Comparison of ENCODE assay signal across 10 mouse cellular contexts in genomic region chr2:58586311-58586710, GRCm38 (mm10). TPM values are rescaled to one million over a fixed set of nuclear protein-coding genes. Genes with fewer than 3 reads are reported as not detected.
DNase-seq lines count a peak whose midpoint lies in the region; ATAC-seq lines count a peak whose summit lies in the region.
"Had no signal": no experiment of that assay in that cellular context is flagged by ENCODE, and none has a peak within 500 bp of the region (broad histone marks: within the 10 kb centered on the region; RNA-seq: fewer than 3 reads in every experiment).

No protein-coding gene starts in this region.

- intact Hi-C loops in left cerebral cortex, postnatal 25 days (cut with DNase I) = loop anchor here (1.0 to 5.0 kb wide), 2 partner anchors 55 to 104 kb away; no protein-coding TSS in a partner anchor

- no peaks in the 10 kb centered on the region for H3K4me1 ChIP-seq in midbrain, embryonic 15.5 days
- H3K4me1 ChIP-seq in midbrain, embryonic 16.5 days (ENCODE audit: control insufficient read depth, insufficient read depth, low read length) = no peaks in the 10 kb centered on the region

- 72% methylated on average over 10 of the region's 10 CpGs for WGBS in midbrain, embryonic 15.5 days
- WGBS in midbrain, embryonic 16.5 days = 64% methylated on average over 10 of the region's 10 CpGs

- H3K4me2 ChIP-seq in midbrain, embryonic 15.5 days = no peak overlapping the region
- H3K4me2 ChIP-seq in midbrain, embryonic 16.5 days (ENCODE audit: low read length) = no peak overlapping the region
- H3K4me2 ChIP-seq: heart, embryonic 13.5 days had no signal

- no peak overlapping the region for H3K4me3 ChIP-seq in midbrain, embryonic 15.5 days
- H3K4me3 ChIP-seq in midbrain, embryonic 16.5 days (ENCODE audit: low read depth, low read length) = no peak overlapping the region
- H3K4me3 ChIP-seq: heart, embryonic 13.5 days had no signal

- no peaks in the 10 kb centered on the region for H3K36me3 ChIP-seq in midbrain, embryonic 15.5 days (replicated peaks)
- H3K36me3 ChIP-seq in midbrain, embryonic 16.5 days (ENCODE audit: control insufficient read depth, insufficient read depth, low read length) = no peaks in the 10 kb centered on the region
- H3K36me3 ChIP-seq: heart, embryonic 13.5 days had no signal

- no peak overlapping the region for H3K9ac ChIP-seq in midbrain, embryonic 15.5 days
- no peak overlapping the region for H3K9ac ChIP-seq in midbrain, embryonic 16.5 days (ENCODE audit: low read depth, low read length)
- H3K9ac ChIP-seq: heart, embryonic 13.5 days had no signal

- no peaks in the 10 kb centered on the region for H3K9me3 ChIP-seq in midbrain, embryonic 15.5 days
- H3K9me3 ChIP-seq in midbrain, embryonic 16.5 days (replicated peaks; ENCODE audit: control insufficient read depth, low read length, poor library complexity, severe bottlenecking) = no peaks in the 10 kb centered on the region
- H3K9me3 ChIP-seq: heart, embryonic 13.5 days had no signal

- no peaks in the 10 kb centered on the region for H3K27me3 ChIP-seq in midbrain, embryonic 15.5 days (replicated peaks)
- H3K27me3 ChIP-seq in midbrain, embryonic 16.5 days (ENCODE audit: control insufficient read depth, insufficient read depth, low read depth, low read length) = no peaks in the 10 kb centered on the region
- H3K27me3 ChIP-seq: heart, embryonic 13.5 days; Patski had no signal

- no peak for ATAC-seq in midbrain, embryonic 15.5 days (replicated peaks)
- ATAC-seq in midbrain, embryonic 16.5 days = no peak
- ATAC-seq in erythroid progenitor cell, adult 5-6 weeks (replicated peaks; ENCODE audit: low FRiP score, poor library complexity, severe bottlenecking) = no peak
- ATAC-seq: intestine, embryonic 16.5 days; Patski had no signal

- peak; percentile 66 to 80 for DNase-seq in frontal cortex, adult 2 months (ENCODE audit: extremely low spot score in 1 of 2, low spot score in 1 of 2)
- DNase-seq in left cerebral cortex, postnatal 25 days (ENCODE audit: low spot score in 2 of 2) = peak; percentile 64 to 91
- no peak for DNase-seq in retina, postnatal 1 day
- no peak for DNase-seq in cerebellum, postnatal 25 days

- 0 out of 2 replicates have a peak overlapping the region, but pooled peaks have one; percentile 20 for H3K27ac ChIP-seq in midbrain, embryonic 15.5 days
- no peak overlapping the region for H3K27ac ChIP-seq in midbrain, embryonic 16.5 days (ENCODE audit: low read length)
- H3K27ac ChIP-seq: heart, embryonic 13.5 days had no signal

RNA-seq across cellular contexts. Expression of gene Upp2, which starts 19.2 kb away (rescaled TPM):
- polyA plus RNA-seq in midbrain, embryonic 15.5 days (2015; fragmentation: Nextera tagmentation; extraction: Ambion mirVana) = 15.2 and 16.0 TPM in 2 replicates
- polyA plus RNA-seq in midbrain, embryonic 16.5 days (2015; fragmentation: Nextera tagmentation; extraction: Ambion mirVana) = 14.3 and 16.6 TPM in 2 replicates
- 41.0 and 43.3 TPM in 2 replicates for polyA plus RNA-seq in frontal cortex, adult 2 months (2012; rRNA removed)
- total RNA-seq in left cerebral cortex, postnatal 25 days (2021) = 10 to 100 TPM; 26.1 to 27.3 TPM
- not detected in 2 replicates for total RNA-seq in erythroid progenitor cell, adult 5-6 weeks (2015; ENCODE audit: low replicate concordance)
- total RNA-seq in erythroid progenitor cell, adult 5-6 weeks (2017; ENCODE audit: low replicate concordance) = 2.7 TPM in 1 of 2 replicates, not detected in the other

RNA-seq across cellular contexts. Expression of gene Acvr1, which starts 19.4 kb away (rescaled TPM):
- 4.2 and 4.3 TPM in 2 replicates for polyA plus RNA-seq in midbrain, embryonic 15.5 days (2015; fragmentation: Nextera tagmentation; extraction: Ambion mirVana)
- polyA plus RNA-seq in midbrain, embryonic 16.5 days (2015; fragmentation: Nextera tagmentation; extraction: Ambion mirVana) = 4.4 and 4.9 TPM in 2 replicates
- 31.6 and 34.4 TPM in 2 replicates for polyA plus RNA-seq in frontal cortex, adult 2 months (2012; rRNA removed)
- total RNA-seq in left cerebral cortex, postnatal 25 days (2021) = 10 to 100 TPM; 32.4 to 34.1 TPM
- total RNA-seq in erythroid progenitor cell, adult 5-6 weeks (2015; ENCODE audit: low replicate concordance) = 1.1 and 3.4 TPM in 2 replicates
- not detected in 2 replicates for total RNA-seq in erythroid progenitor cell, adult 5-6 weeks (2017; ENCODE audit: low replicate concordance)

Comparison
In these comparisons a context has a peak if more than half of its experiments do, and no peak if none do; other contexts are left out.
1. DNase-seq: peak in frontal cortex, adult 2 months (2 of 2) and left cerebral cortex, postnatal 25 days (2 of 2); none in retina, postnatal 1 day (single experiment) and cerebellum, postnatal 25 days (0 of 2).